Mouse (Mus musculus) spleen, adult 12 weeks (tissue): ENCODE results near the gene Kcnj5.

Source experiments
- DNase-seq: peaks from one replicate; pipeline ENCODE4 v3.0.0; 2022; ENCODE audit warnings: low spot score

Kcnj5 gene

GRCm38 (mm10) chr9:32315999-32316398 lies 28.2 kb downstream of the Kcnj5 start:
- no peak for DNase-seq

- no peak for DNase-seq
These were observed 30.1 kb downstream of the Kcnj5 start for GRCm38 (mm10) chr9:32314071-32314470.

GRCm38 (mm10) chr9:32312208-32312607 lies 31.9 kb downstream of the Kcnj5 start:
- DNase-seq: no peak

- DNase-seq: no peak
These were observed 32.4 kb downstream of the Kcnj5 start for GRCm38 (mm10) chr9:32311786-32312185.

GRCm38 (mm10) chr9:32302501-32303150 lies 41.5 kb downstream of the Kcnj5 start:
- no peak for DNase-seq

GRCm38 (mm10) chr9:32295061-32295800 lies 48.9 kb downstream of the Kcnj5 start:
- no peak for DNase-seq

GRCm38 (mm10) chr9:32292686-32293085 lies 51.5 kb downstream of the Kcnj5 start:
- no peak for DNase-seq

GRCm38 (mm10) chr9:32291618-32292017 lies 52.5 kb downstream of the Kcnj5 start:
- no peak for DNase-seq

GRCm38 (mm10) chr9:32283591-32283990 lies 60.6 kb downstream of the Kcnj5 start:
- DNase-seq: no peak

- DNase-seq: no peak
These were observed 63.7 kb downstream of the Kcnj5 start for GRCm38 (mm10) chr9:32280456-32280855.

GRCm38 (mm10) chr9:32279789-32280188 lies 64.4 kb downstream of the Kcnj5 start:
- DNase-seq: no peak

GRCm38 (mm10) chr9:32278052-32278451 lies 66.1 kb downstream of the Kcnj5 start:
- DNase-seq: no peak

- DNase-seq: peak; percentile 23
These were observed 72.2 kb downstream of the Kcnj5 start for GRCm38 (mm10) chr9:32271896-32272444.
